Comparison of ENCODE assay signal across 10 mouse cellular contexts in the genomic region with DNA sequence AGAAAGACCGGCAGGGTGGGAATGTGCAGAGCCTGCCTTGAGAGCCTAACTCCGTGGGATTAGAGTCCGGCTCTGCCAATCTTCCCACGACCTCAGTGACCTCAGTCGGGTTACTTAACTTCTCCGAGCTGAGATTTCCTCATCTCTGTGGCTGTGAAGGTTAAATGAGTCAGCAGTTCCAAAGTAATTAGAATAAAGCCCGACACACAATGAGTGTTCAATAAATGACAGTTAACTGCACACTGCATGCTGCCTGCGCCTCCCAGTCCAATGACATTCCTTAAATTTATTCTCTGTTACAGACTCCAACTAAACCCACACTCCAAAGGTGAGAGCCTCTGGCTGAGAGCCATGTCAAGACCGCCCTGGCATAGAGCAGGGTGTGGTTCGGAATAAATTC. TPM values are rescaled to one million over a fixed set of nuclear protein-coding genes. Genes with fewer than 3 reads are reported as not detected.
A peak's percentile ranks its signal among the peaks of the same experiment; 100 is the strongest.
DNase-seq lines count a peak whose midpoint lies in the region; ATAC-seq and TF ChIP-seq lines count a peak whose summit lies in the region.
"Had no signal": no experiment of that assay in that cellular context is flagged by ENCODE, and none has a peak within 500 bp of the region (broad histone marks: within the 10 kb centered on the region; RNA-seq: fewer than 3 reads in every experiment).

No protein-coding gene starts in this region.

- peak; percentile 59 for DNase-seq in 416B (ENCODE audit: low read depth)
- DNase-seq in Muller cell, postnatal 12 days (ENCODE audit: inconsistent ontology term) = peak; percentile 69
- peak; percentile 73 for DNase-seq in lung, postnatal 0 days (ENCODE audit: low spot score)
- no peak for DNase-seq in heart, postnatal 25 days (ENCODE audit: low spot score)
- no peak for DNase-seq in ovary, postnatal 36 days (ENCODE audit: low spot score)
- no peak for DNase-seq in gastrocnemius, postnatal 10 days
- DNase-seq: thymus, postnatal 25 days had no signal

- WGBS in intestine, postnatal 0 days = 48% methylated on average over 10 of the region's 10 CpGs
- 37% methylated on average over 10 of the region's 10 CpGs for WGBS in lung, postnatal 0 days

- peaks cover 10% of the 10 kb centered on the region; the same call in 1 of the 2 replicates for H3K36me3 ChIP-seq in intestine, postnatal 0 days (ENCODE audit: control insufficient read depth, insufficient read depth)
- no peaks in the 10 kb centered on the region for H3K36me3 ChIP-seq in lung, postnatal 0 days (ENCODE audit: insufficient read depth, low read length)
- H3K36me3 ChIP-seq: forebrain, embryonic 10.5 days; hindbrain, embryonic 13.5 days had no signal

- H3K4me1 ChIP-seq in intestine, postnatal 0 days (replicated peaks; ENCODE audit: control insufficient read depth, insufficient read depth, low read length) = no peaks in the 10 kb centered on the region
- 0 out of 2 replicates have a peak, but pooled peaks cover 3% of the 10 kb centered on the region for H3K4me1 ChIP-seq in lung, postnatal 0 days (ENCODE audit: insufficient read depth, low read depth, low read length)
- H3K4me1 ChIP-seq: hindbrain, embryonic 13.5 days had no signal

- intact Hi-C loops in heart, postnatal 25 days (cut with DNase I) = no loop called here

- TF ChIP-seq EP300 in lung, postnatal 0 days (IDR thresholded peaks at IDR 0.05) = peak; percentile 37

- no peak overlapping the region for H3K4me3 ChIP-seq in intestine, postnatal 0 days (ENCODE audit: low read depth, low read length)
- H3K4me3 ChIP-seq in lung, postnatal 0 days (ENCODE audit: low read depth, low read length) = no peak overlapping the region
- H3K4me3 ChIP-seq: forebrain, embryonic 10.5 days; hindbrain, embryonic 13.5 days had no signal

- no peak overlapping the region for H3K4me2 ChIP-seq in intestine, postnatal 0 days (replicated peaks; ENCODE audit: low read depth)
- H3K4me2 ChIP-seq in lung, postnatal 0 days (replicated peaks; ENCODE audit: low read depth, low read length) = 0 out of 2 replicates have a peak overlapping the region, but pooled peaks have one; percentile 28
- H3K4me2 ChIP-seq: hindbrain, embryonic 13.5 days had no signal

- peak; percentile 52 for ATAC-seq in intestine, postnatal 0 days
- peak; percentile 86 for ATAC-seq in lung, postnatal 0 days

- H3K9me3 ChIP-seq in intestine, postnatal 0 days (ENCODE audit: control insufficient read depth) = no peaks in the 10 kb centered on the region
- H3K9me3 ChIP-seq in lung, postnatal 0 days (ENCODE audit: low read length) = no peaks in the 10 kb centered on the region
- H3K9me3 ChIP-seq: forebrain, embryonic 10.5 days; hindbrain, embryonic 13.5 days had no signal

- TF ChIP-seq CTCF in intestine, postnatal 0 days (IDR thresholded peaks at IDR 0.05; ENCODE audit: low read depth) = no peak
- TF ChIP-seq CTCF in lung, postnatal 0 days (IDR thresholded peaks at IDR 0.05) = no peak

- no peak overlapping the region for H3K27ac ChIP-seq in intestine, postnatal 0 days (ENCODE audit: low read depth, low read length)
- no peak overlapping the region for H3K27ac ChIP-seq in lung, postnatal 0 days (ENCODE audit: low read length)
- H3K27ac ChIP-seq: forebrain, embryonic 10.5 days; hindbrain, embryonic 13.5 days had no signal

- no peak overlapping the region for H3K9ac ChIP-seq in intestine, postnatal 0 days (ENCODE audit: low read depth, low read length)
- H3K9ac ChIP-seq in lung, postnatal 0 days (replicated peaks; ENCODE audit: low read depth) = no peak overlapping the region
- H3K9ac ChIP-seq: hindbrain, embryonic 13.5 days had no signal

- H3K27me3 ChIP-seq in intestine, postnatal 0 days (replicated peaks; ENCODE audit: control insufficient read depth, insufficient read depth, low read length) = no peaks in the 10 kb centered on the region
- no peaks in the 10 kb centered on the region for H3K27me3 ChIP-seq in lung, postnatal 0 days (replicated peaks; ENCODE audit: insufficient read depth, low read length)
- H3K27me3 ChIP-seq: hindbrain, embryonic 13.5 days had no signal

RNA-seq across cellular contexts. Expression of a gene that starts 7.1 kb away (rescaled TPM):
- 210 and 219 TPM in 2 replicates for polyA plus RNA-seq in intestine, postnatal 0 days (2015; fragmentation: Nextera tagmentation; extraction: Ambion mirVana)
- polyA plus RNA-seq in lung, postnatal 0 days (2015; fragmentation: Nextera tagmentation; extraction: Ambion mirVana) = 37.1 and 39.4 TPM in 2 replicates
- total RNA-seq in heart, postnatal 25 days (2021) = 10 to 100 TPM; 13.4 to 13.9 TPM
- total RNA-seq in gastrocnemius, postnatal 10 days (2021) = 10 to 100 TPM in 1 of 2 experiments, 1 to 10 TPM in 1; 9.2 to 10.4 TPM

RNA-seq across cellular contexts. Expression of a gene that starts 25.5 kb away (rescaled TPM):
- 2.7 and 2.8 TPM in 2 replicates for polyA plus RNA-seq in intestine, postnatal 0 days (2015; fragmentation: Nextera tagmentation; extraction: Ambion mirVana)
- 0.38 and 0.54 TPM in 2 replicates for polyA plus RNA-seq in lung, postnatal 0 days (2015; fragmentation: Nextera tagmentation; extraction: Ambion mirVana)
- total RNA-seq in heart, postnatal 25 days (2021) = 10 to 100 TPM; 35.4 to 36.0 TPM
- total RNA-seq in gastrocnemius, postnatal 10 days (2021) = 1 to 10 TPM; 1.3 to 2.3 TPM

Comparison
In these comparisons a context has a peak if more than half of its experiments do, and no peak if none do; other contexts are left out.
1. DNase-seq: peak in 416B (single experiment), Muller cell, postnatal 12 days (single experiment) and lung, postnatal 0 days (single experiment); none in heart, postnatal 25 days (single experiment), ovary, postnatal 36 days (single experiment) and gastrocnemius, postnatal 10 days (single experiment).
2. RNA of a gene that starts 25.5 kb away (total RNA-seq): 35.4 to 36.0 TPM in heart, postnatal 25 days; 1.3 to 2.3 TPM in gastrocnemius, postnatal 10 days; every median in the first group is over 10 times any median in the second.